Mouse (Mus musculus): ENCODE measurements around the gene 2310011J03Rik. TPM values are rescaled to one million over a fixed set of nuclear protein-coding genes. Genes with fewer than 3 reads are reported as not detected.

2310011J03Rik gene
- polyA plus RNA-seq, 1 experiment: 39.3 TPM

- Histone ChIP-seq H3K27ac (ENCODE audit: insufficient read depth, low read depth, low read length) (no peak overlapping the region), H3K4me3 (ENCODE audit: insufficient read depth, low read length) (no peak overlapping the region), H3K4me1 (ENCODE audit: control insufficient read depth, insufficient read depth, low read length) (peaks cover 5% of the 10 kb centered on the region; the same call in 1 of the 2 replicates)
- TF ChIP-seq POLR2A (IDR thresholded peaks at IDR 0.05; ENCODE audit: borderline replicate concordance, low read depth, low read length): no peak
- no peak for TF ChIP-seq CTCF (IDR thresholded peaks at IDR 0.05; ENCODE audit: low read depth, low read length)
Measured at GRCm38 (mm10) chr10:80330888-80331287, 10.6 kb upstream of the 2310011J03Rik start.

GRCm38 (mm10) chr10:80330084-80330483 is 9.7 kb upstream of the 2310011J03Rik start:
- H3K27ac ChIP-seq (ENCODE audit: insufficient read depth, low read depth, low read length): no peak overlapping the region
- peak overlapping the region; percentile 60 for H3K4me3 ChIP-seq (ENCODE audit: insufficient read depth, low read length)
- TF ChIP-seq CTCF (IDR thresholded peaks at IDR 0.05; ENCODE audit: low read depth, low read length): no peak
- TF ChIP-seq POLR2A (IDR thresholded peaks at IDR 0.05; ENCODE audit: borderline replicate concordance, low read depth, low read length): no peak
- H3K4me1 ChIP-seq (ENCODE audit: control insufficient read depth, insufficient read depth, low read length): peaks cover 5% of the 10 kb centered on the region; the same call in 1 of the 2 replicates

GRCm38 (mm10) chr10:80329273-80330081 is 9.1 kb upstream of the 2310011J03Rik start, which contains the start of the genes Pcsk4 and Reep6:
Pcsk4 (minus strand) TSS chr10:80329498.
Reep6 (plus strand) TSS chr10:80329953.
- TF ChIP-seq CTCF (IDR thresholded peaks at IDR 0.05; ENCODE audit: low read depth, low read length) (no peak), POLR2A (IDR thresholded peaks at IDR 0.05; ENCODE audit: borderline replicate concordance, low read depth, low read length) (no peak)
- H3K4me3 ChIP-seq (ENCODE audit: insufficient read depth, low read length): peak within 1 kb of the TSS; percentile 60
- no peak within 1 kb of the TSS for H3K27ac ChIP-seq (ENCODE audit: insufficient read depth, low read depth, low read length)
- H3K4me1 ChIP-seq (ENCODE audit: control insufficient read depth, insufficient read depth, low read length): peaks cover 5% of the 10 kb centered on the region; the same call in 1 of the 2 replicates

GRCm38 (mm10) chr10:80325045-80325444 is 4.7 kb upstream of the 2310011J03Rik start:
- H3K27ac ChIP-seq (ENCODE audit: insufficient read depth, low read depth, low read length): no peak overlapping the region
- no peak for TF ChIP-seq CTCF (IDR thresholded peaks at IDR 0.05; ENCODE audit: low read depth, low read length)
- TF ChIP-seq POLR2A (IDR thresholded peaks at IDR 0.05; ENCODE audit: borderline replicate concordance, low read depth, low read length): no peak
- no peak overlapping the region for H3K4me3 ChIP-seq (ENCODE audit: insufficient read depth, low read length)
- peaks cover 10% of the 10 kb centered on the region for H3K4me1 ChIP-seq (ENCODE audit: control insufficient read depth, insufficient read depth, low read length)

- Histone ChIP-seq H3K27ac (ENCODE audit: insufficient read depth, low read depth, low read length) (no peak overlapping the region), H3K4me1 (ENCODE audit: control insufficient read depth, insufficient read depth, low read length) (peaks cover 12% of the 10 kb centered on the region), H3K4me3 (ENCODE audit: insufficient read depth, low read length) (peak overlapping the region; percentile 93; the same call in 1 of the 2 replicates)
- no peak for TF ChIP-seq POLR2A (IDR thresholded peaks at IDR 0.05; ENCODE audit: borderline replicate concordance, low read depth, low read length)
- no peak for TF ChIP-seq CTCF (IDR thresholded peaks at IDR 0.05; ENCODE audit: low read depth, low read length)
Measured at GRCm38 (mm10) chr10:80324120-80325037, 4.0 kb upstream of the 2310011J03Rik start.

- Histone ChIP-seq H3K27ac (ENCODE audit: insufficient read depth, low read depth, low read length) (peak overlapping the region; percentile 45), H3K4me3 (ENCODE audit: insufficient read depth, low read length) (peak overlapping the region; percentile 93), H3K4me1 (ENCODE audit: control insufficient read depth, insufficient read depth, low read length) (peaks cover 16% of the 10 kb centered on the region)
- TF ChIP-seq POLR2A (IDR thresholded peaks at IDR 0.05; ENCODE audit: borderline replicate concordance, low read depth, low read length) (no peak), CTCF (IDR thresholded peaks at IDR 0.05; ENCODE audit: low read depth, low read length) (no peak)
Measured at GRCm38 (mm10) chr10:80323261-80324119, 3.2 kb upstream of the 2310011J03Rik start.

GRCm38 (mm10) chr10:80322811-80323211 is 2.5 kb upstream of the 2310011J03Rik start:
- peaks cover 16% of the 10 kb centered on the region for H3K4me1 ChIP-seq (ENCODE audit: control insufficient read depth, insufficient read depth, low read length)
- peak overlapping the region; percentile 8; the same call in 1 of the 2 replicates for H3K27ac ChIP-seq (ENCODE audit: insufficient read depth, low read depth, low read length)
- TF ChIP-seq POLR2A (IDR thresholded peaks at IDR 0.05; ENCODE audit: borderline replicate concordance, low read depth, low read length) (no peak), CTCF (IDR thresholded peaks at IDR 0.05; ENCODE audit: low read depth, low read length) (peak; percentile 34; the same call in 1 of the 2 replicates)
- H3K4me3 ChIP-seq (ENCODE audit: insufficient read depth, low read length): peak overlapping the region; percentile 93

GRCm38 (mm10) chr10:80321670-80322581 is 1.6 kb upstream of the 2310011J03Rik start:
- Histone ChIP-seq H3K4me1 (ENCODE audit: control insufficient read depth, insufficient read depth, low read length) (peaks cover 19% of the 10 kb centered on the region), H3K4me3 (ENCODE audit: insufficient read depth, low read length) (peak overlapping the region; percentile 93), H3K27ac (ENCODE audit: insufficient read depth, low read depth, low read length) (peak overlapping the region; percentile 91)
- TF ChIP-seq CTCF (IDR thresholded peaks at IDR 0.05; ENCODE audit: low read depth, low read length) (no peak), POLR2A (IDR thresholded peaks at IDR 0.05; ENCODE audit: borderline replicate concordance, low read depth, low read length) (no peak)
